Mouse (Mus musculus) telencephalon, adult 2 months (tissue): ENCODE measurements around the gene Faf1.

ENCODE experiments used
- DNase-seq: peaks from one replicate; pipeline ENCODE4 v3.0.0-alpha.2; 2011; ENCODE audit warnings: low read depth, low spot score

The Faf1 gene

GRCm38 (mm10) chr4:109978858-109979340 is 302.5 kb downstream of the Faf1 start:
- DNase-seq = no peak

- DNase-seq = no peak
Measured at GRCm38 (mm10) chr4:109979461-109980320, 303.3 kb downstream of the Faf1 start.

- DNase-seq = no peak
Measured at GRCm38 (mm10) chr4:109980321-109981082, 304.1 kb downstream of the Faf1 start.

DNA sequence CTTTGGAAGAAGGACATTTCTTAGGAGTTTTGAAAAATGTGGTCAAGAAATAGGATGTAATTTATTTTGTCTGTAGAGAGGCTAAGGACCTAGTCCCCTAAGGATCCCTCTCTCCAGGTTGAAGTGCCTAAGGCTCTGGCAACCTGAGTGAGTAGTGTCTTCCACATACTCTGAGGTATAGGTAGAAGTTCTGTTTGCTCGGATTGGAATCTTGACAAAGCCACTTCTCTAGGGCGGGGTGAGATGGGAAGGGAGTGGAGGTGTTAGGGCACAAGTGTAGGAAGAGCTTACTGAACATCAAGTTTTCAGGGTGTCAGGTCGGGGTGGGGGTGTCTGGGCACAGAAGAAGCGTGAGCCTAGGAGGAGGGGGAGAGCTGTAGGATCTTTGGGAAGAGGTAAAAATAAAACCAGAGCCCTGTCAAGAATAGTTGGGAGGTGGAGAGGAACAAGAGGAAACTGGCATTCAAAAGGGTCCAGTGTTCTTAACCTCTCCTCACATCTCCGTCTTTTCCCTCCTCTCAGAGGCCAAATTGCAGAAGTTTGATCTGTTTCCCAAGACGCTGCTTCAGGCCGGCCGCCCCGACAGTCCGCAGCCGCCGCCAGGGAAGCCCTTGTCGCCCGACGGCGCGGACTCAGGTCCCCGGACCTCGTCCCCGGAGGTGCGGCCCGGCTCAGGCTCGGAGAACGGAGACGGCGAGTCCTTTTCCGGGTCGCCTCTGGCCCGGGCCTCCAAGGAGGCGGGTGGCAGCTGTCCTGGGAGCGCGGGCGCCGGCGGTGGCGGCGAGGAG is 304.9 kb downstream of the Faf1 start:
- no peak for DNase-seq

GRCm38 (mm10) chr4:109981871-109982680 is 305.7 kb downstream of the Faf1 start:
- no peak for DNase-seq

GRCm38 (mm10) chr4:109982681-109983265 is 306.4 kb downstream of the Faf1 start:
- no peak for DNase-seq

GRCm38 (mm10) chr4:109983281-109984001 is 307.1 kb downstream of the Faf1 start:
- DNase-seq = no peak

DNA sequence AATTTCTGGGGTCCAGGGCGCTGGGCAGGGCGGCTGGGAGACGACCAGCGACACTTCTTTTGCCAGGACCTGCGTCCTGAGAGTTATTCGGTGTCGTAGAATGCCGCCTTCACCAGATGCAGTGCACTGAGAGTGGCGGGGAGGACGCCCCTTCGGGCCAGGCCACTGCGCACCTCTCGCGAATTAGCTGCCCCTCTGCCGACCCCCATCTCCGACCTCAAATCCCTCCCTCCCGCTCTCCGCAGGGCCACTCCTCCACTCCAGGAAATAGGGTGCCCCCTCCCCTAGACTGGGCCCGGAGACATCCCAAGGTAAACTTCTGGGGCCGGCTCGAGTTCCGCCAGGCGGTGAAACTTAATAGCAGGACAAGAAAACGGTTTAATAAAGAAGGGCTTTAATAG is 307.6 kb downstream of the Faf1 start:
- DNase-seq = no peak

GRCm38 (mm10) chr4:109984496-109985423 is 308.4 kb downstream of the Faf1 start:
- DNase-seq = no peak

DNA sequence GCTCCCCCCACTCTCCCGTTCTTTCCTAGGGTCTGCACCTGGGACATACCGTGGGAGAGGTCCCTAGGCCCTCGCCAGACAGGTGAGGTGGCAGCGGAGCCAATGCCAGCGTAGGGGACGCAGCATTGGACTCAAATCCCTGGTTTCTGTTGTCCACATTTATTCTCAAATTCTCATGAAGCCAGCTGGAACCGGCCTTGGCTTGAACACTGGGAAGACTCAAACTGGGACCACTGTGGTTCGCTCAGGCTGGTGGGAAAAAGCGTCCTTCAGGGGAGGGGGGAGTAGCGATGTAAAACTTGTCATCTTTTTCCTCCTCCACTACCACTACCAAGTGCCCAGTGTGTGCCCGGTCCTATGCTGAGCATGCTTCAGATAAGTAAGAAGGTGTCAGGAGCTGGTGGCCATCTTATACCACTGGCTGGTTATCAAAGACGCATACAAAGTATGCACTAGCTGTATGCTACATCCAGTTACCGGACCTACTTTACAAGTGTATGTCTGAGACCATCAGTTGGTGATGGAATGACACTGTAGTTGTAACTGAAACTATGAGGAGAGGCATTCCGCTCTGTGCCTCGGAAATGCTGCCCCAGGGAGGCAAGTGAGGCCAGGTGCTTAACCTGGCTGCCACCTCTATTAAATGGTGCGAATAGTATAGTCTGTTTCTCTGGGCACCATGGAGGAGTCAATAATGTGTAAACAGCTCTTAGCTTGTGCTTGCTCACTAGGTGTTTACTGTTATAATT is 309.2 kb downstream of the Faf1 start:
- no peak for DNase-seq

DNA sequence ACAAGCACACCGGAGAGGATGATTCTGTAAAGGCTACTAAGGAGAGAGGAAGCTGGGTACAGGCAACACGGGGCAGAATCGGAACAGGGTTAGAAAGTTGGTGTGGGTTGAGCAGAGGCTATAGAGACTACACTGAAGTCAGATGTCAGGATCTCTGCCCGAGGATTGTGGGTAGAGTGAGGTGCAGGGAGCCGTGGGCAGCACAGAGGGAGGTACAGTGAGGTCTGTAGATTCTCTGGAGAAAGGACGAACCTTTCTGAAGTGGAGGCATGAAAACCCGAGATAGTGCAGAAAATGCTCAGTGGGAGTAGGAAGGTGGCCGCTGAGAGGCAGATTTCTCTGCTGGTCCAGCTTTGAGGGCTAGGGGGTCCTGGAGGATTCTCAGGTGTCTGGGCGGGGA is 309.9 kb downstream of the Faf1 start:
- DNase-seq = no peak

DNA sequence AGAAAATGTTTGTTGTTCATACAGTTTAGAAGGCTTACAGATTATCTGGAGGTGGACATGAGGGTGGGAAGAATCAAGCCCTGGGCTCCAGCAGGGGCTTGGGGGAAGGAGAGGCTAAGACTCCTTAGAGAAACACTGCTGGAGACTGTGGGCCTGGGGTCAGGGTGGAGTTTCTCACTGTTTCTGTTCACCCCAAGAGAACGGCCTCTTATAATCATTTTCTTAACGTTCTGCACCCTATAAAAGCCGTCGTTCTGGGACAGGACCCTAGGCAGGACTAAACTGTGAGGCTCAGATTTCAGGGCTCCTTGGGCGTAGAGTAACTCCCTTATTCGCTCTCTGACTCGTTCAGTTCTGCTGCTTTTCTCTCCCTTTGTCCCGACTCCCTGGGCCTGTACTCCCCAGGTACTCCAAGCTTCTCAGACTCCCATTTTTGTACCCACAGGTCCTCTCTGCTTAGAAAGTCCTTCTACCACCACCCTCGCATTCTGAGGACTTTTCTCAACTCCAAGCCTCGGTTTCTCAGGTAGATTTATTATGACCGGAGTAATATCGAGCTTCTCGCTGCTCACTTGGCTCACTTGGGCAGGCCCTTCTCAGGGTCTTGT is 310.5 kb downstream of the Faf1 start:
- DNase-seq = no peak

GRCm38 (mm10) chr4:109987560-109988362 is 311.4 kb downstream of the Faf1 start:
- DNase-seq = no peak

GRCm38 (mm10) chr4:109988411-109988810 is 312.0 kb downstream of the Faf1 start:
- no peak for DNase-seq

DNA sequence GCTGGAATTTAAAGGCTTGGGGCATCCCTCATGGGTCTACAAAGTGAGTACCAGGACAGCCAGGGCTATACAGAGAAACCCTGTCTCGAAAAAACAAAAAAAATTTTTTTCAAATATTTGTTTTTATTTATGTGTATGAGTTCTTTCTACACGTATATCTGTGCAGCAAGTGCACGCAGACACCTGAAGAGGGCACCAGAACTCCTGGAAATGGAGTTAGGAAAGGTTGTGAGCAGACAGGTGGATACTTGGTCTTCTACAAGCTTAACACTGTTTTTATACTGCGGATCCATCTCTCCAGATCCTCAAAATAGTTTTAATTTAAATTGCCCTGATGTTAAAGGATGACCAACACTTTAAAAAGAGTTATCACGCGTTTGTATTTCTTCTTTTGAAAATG is 312.8 kb downstream of the Faf1 start:
- no peak for DNase-seq

- DNase-seq = no peak
Measured at GRCm38 (mm10) chr4:110006044-110006443, 329.7 kb downstream of the Faf1 start.
